Mouse (Mus musculus) liver, embryonic 14.5 days (tissue): ENCODE results near the gene Mmachc. TPM values are rescaled to one million over a fixed set of nuclear protein-coding genes. Genes with fewer than 3 reads are reported as not detected.

ENCODE experiments used
- ATAC-seq: fragments of 200-750 bp; cut with Nextera tagmentation; 2 replicates; pipeline ENCODE4 v1.8.0; 2017; ENCODE audit warnings: moderate number of reproducible peaks, mild to moderate bottlenecking, moderate library complexity; ENCODE audit not compliant: insufficient read depth
- DNase-seq, 3 experiments: peaks; one replicate each; pipeline ENCODE4 v3.0.0-alpha.2; 2012 to 2013; ENCODE audit warnings: low read depth in 3 of 3, low spot score in 3 of 3
- H3K27ac ChIP-seq: fragments of 300-500 bp; sonication (generic); 2 replicates; pipeline ENCODE4 v1.5.1; 2014; ENCODE audit warnings: moderate library complexity, mild to moderate bottlenecking, control low read depth, inconsistent platforms
- H3K27me3 ChIP-seq: fragments of 300-500 bp; sonication (generic); 2 replicates; pipeline ENCODE4 v1.6.1; 2014; ENCODE audit warnings: mild to moderate bottlenecking, low read length, moderate library complexity; ENCODE audit not compliant: control insufficient read depth, insufficient read depth
- H3K36me3 ChIP-seq: fragments of 300-500 bp; sonication (generic); replicated peaks from 2 replicates; pipeline ENCODE4 v1.6.1; 2014; ENCODE audit warnings: low read depth; ENCODE audit not compliant: control insufficient read depth, insufficient read depth
- H3K4me1 ChIP-seq, 2 experiments: fragments of 200-500 bp in 1 of 2; fragments of 300-500 bp in 1 of 2; sonication (generic) in 1 of 2; replicated peaks; 2 replicates each; pipeline ENCODE4 v1.6.1; 2012 to 2014; ENCODE audit warnings: antibody characterized with exemption in 1 of 2, inconsistent platforms in 1 of 2, low read length in 1 of 2; ENCODE audit not compliant: control insufficient read depth in 2 of 2, insufficient read depth in 2 of 2
- H3K4me2 ChIP-seq: fragments of 300-500 bp; sonication (generic); 2 replicates; pipeline ENCODE4 v1.6.1; 2014; ENCODE audit warnings: low read depth, mild to moderate bottlenecking, control low read depth, moderate library complexity
- H3K4me3 ChIP-seq, 2 experiments: fragments of 200-500 bp in 1 of 2; fragments of 300-500 bp in 1 of 2; sonication (generic) in 1 of 2; 2 replicates each; pipeline ENCODE4 v1.5.1; 2012 to 2014; ENCODE audit warnings: low read depth in 2 of 2, low read length in 2 of 2, mild to moderate bottlenecking in 2 of 2, control low read depth in 1 of 2, inconsistent platforms in 1 of 2, moderate library complexity in 1 of 2; ENCODE audit not compliant: insufficient read depth in 1 of 2
- H3K9ac ChIP-seq: fragments of 300-500 bp; sonication (generic); replicated peaks from 2 replicates; pipeline ENCODE4 v1.6.1; 2014; ENCODE audit warnings: mild to moderate bottlenecking, control low read depth, moderate library complexity
- H3K9me3 ChIP-seq: fragments of 300-500 bp; sonication (generic); 2 replicates; pipeline ENCODE4 v1.6.1; 2016; ENCODE audit warnings: low read length, mixed read lengths; ENCODE audit not compliant: control insufficient read depth
- CTCF ChIP-seq: IDR thresholded peaks from 2 replicates; pipeline ENCODE4 v1.5.1; 2016; ENCODE audit warnings: antibody characterized with exemption, low read depth, control low read depth
- EP300 ChIP-seq: IDR thresholded peaks from 2 replicates; pipeline ENCODE4 v1.6.1; 2016; ENCODE audit warnings: antibody characterized with exemption, low read depth
- WGBS: fragments of 180-500 bp; shearing (Covaris S2); extraction: QIAGEN DNeasy Blood & Tissue Kit; methylation state at CpG from one replicate; pipeline ENCODE4 v1.1.7; 2014; ENCODE audit not compliant: insufficient replicate concordance; 5-methylcytosine and 5-hydroxymethylcytosine counted together
- polyA plus RNA-seq, 2 experiments: library from polyadenylated mRNA; depleted of rRNA in 1 of 2; stranded (reverse) in 1 of 2; unstranded in 1 of 2; fragments of >200 nt; fragmentation: Nextera tagmentation in 1 of 2; extraction: Ambion mirVana in 1 of 2; gene quantifications; 2 replicates each; pipeline versions ENCODE4 v1.2.1 to v1.2.3; 2012 to 2014

Mmachc gene
- polyA plus RNA-seq, 2 experiments, result 4.1 to 8.5 TPM

GRCm38 (mm10) chr4:116721098-116721628, 13.0 kb upstream of the Mmachc start:
- Histone ChIP-seq H3K4me3 (peak overlapping the region; percentile 69 to 88), H3K36me3 (no peaks in the 10 kb centered on the region), H3K4me1 (peaks cover 3 to 4% of the 10 kb centered on the region in 2 experiments; a peak in 1 of 4 replicates), H3K9me3 (no peaks in the 10 kb centered on the region), H3K4me2 (peak overlapping the region; percentile 92), H3K27me3 (no peaks in the 10 kb centered on the region), H3K27ac (no peak overlapping the region), H3K9ac (peak overlapping the region; percentile 72)
- ATAC-seq (peak; percentile 52), DNase-seq (no peak)
- under 1% methylated on average over 29 of the region's 29 CpGs for WGBS
- no peak for TF ChIP-seq CTCF
- TF ChIP-seq EP300, result no peak

GRCm38 (mm10) chr4:116720343-116721097, 12.3 kb upstream of the Mmachc start, which contains the start of gene Tesk2:
Gene Tesk2 (plus strand): TSS chr4:116720948.
- no peaks in the 10 kb centered on the region for H3K36me3 ChIP-seq
- no peaks in the 10 kb centered on the region for H3K27me3 ChIP-seq
- peak within 1 kb of the TSS; percentile 92 for H3K4me2 ChIP-seq
- H3K4me3 ChIP-seq, result peak within 1 kb of the TSS; percentile 69 to 88
- H3K4me1 ChIP-seq, result peaks cover 3 to 4% of the 10 kb centered on the region in 2 experiments; a peak in 1 of 4 replicates
- H3K9ac ChIP-seq, result peak within 1 kb of the TSS; percentile 72
- no peaks in the 10 kb centered on the region for H3K9me3 ChIP-seq
- WGBS, result under 1% methylated on average over 34 of the region's 34 CpGs
- TF ChIP-seq EP300, result 0 out of 2 replicates have a peak, but pooled peaks have one; percentile 15
- no peak for TF ChIP-seq CTCF
- H3K27ac ChIP-seq, result peak within 1 kb of the TSS; percentile 34; the same call in 1 of the 2 replicates
- DNase-seq (peak; percentile 95), ATAC-seq (peak; percentile 96)

GRCm38 (mm10) chr4:116719396-116719795, 11.2 kb upstream of the Mmachc start:
- Histone ChIP-seq H3K4me3 (no peak overlapping the region), H3K36me3 (no peaks in the 10 kb centered on the region), H3K27ac (no peak overlapping the region), H3K27me3 (no peaks in the 10 kb centered on the region), H3K9me3 (no peaks in the 10 kb centered on the region), H3K4me1 (peaks cover 3 to 4% of the 10 kb centered on the region in 2 experiments; a peak in 1 of 4 replicates), H3K9ac (no peak overlapping the region), H3K4me2 (no peak overlapping the region)
- ATAC-seq (no peak), DNase-seq (peak; percentile 64 to 69 (median 68))
- no peak for TF ChIP-seq EP300
- peak; percentile 81 for TF ChIP-seq CTCF
- WGBS, result 16% methylated on average over 3 of the region's 3 CpGs

GRCm38 (mm10) chr4:116712536-116712935, 4.3 kb upstream of the Mmachc start:
- H3K4me2 ChIP-seq, result no peak overlapping the region
- no peak overlapping the region for H3K4me3 ChIP-seq
- ATAC-seq, result no peak
- H3K4me1 ChIP-seq, result peaks cover 3 to 6% of the 10 kb centered on the region in 2 experiments; a peak in 2 of 4 replicates
- DNase-seq, result no peak
- H3K9me3 ChIP-seq, result no peaks in the 10 kb centered on the region
- no peak overlapping the region for H3K27ac ChIP-seq
- WGBS, result 35% methylated on average over 1 of the region's 1 CpGs
- H3K9ac ChIP-seq, result no peak overlapping the region
- H3K27me3 ChIP-seq, result no peaks in the 10 kb centered on the region
- no peaks in the 10 kb centered on the region for H3K36me3 ChIP-seq
- TF ChIP-seq EP300, result no peak
- TF ChIP-seq CTCF, result no peak

- peaks cover 5 to 6% of the 10 kb centered on the region in 2 experiments; a peak in 3 of 4 replicates for H3K4me1 ChIP-seq
- 72% methylated on average over 2 of the region's 2 CpGs for WGBS
- no peak overlapping the region for H3K4me2 ChIP-seq
- ATAC-seq (no peak), DNase-seq (no peak)
- H3K27ac ChIP-seq, result no peak overlapping the region
- TF ChIP-seq EP300 (no peak), CTCF (no peak)
- no peak overlapping the region for H3K9ac ChIP-seq
- H3K9me3 ChIP-seq, result no peaks in the 10 kb centered on the region
- H3K4me3 ChIP-seq, result no peak overlapping the region
- H3K27me3 ChIP-seq, result no peaks in the 10 kb centered on the region
- no peaks in the 10 kb centered on the region for H3K36me3 ChIP-seq
Observed at GRCm38 (mm10) chr4:116710154-116710553, 1.9 kb upstream of the Mmachc start.
